Mouse (Mus musculus) layer of hippocampus, adult 8-10 months (tissue): ENCODE results near the gene Shisa8. TPM values are rescaled to one million over a fixed set of nuclear protein-coding genes. Genes with fewer than 3 reads are reported as not detected.

Experiments
- DNase-seq, 2 experiments: peaks; one replicate each; pipeline ENCODE4 v3.0.0; 2022; ENCODE audit warnings: low spot score in 2 of 2
- microRNA-seq, 2 experiments: library from miRNA; unstranded; fragments of <30 nt; microRNA quantifications; one replicate each; pipeline ENCODE4 v1.2.0; 2022
- total RNA-seq, 4 experiments: library from RNA; stranded (reverse); gene quantifications; 2 replicates each; pipeline ENCODE4 v1.2.4; 2022

Shisa8 gene
- total RNA-seq, 4 experiments from 2014 or later, result 1.6 to 3.5 (median 2.0) TPM

DNA sequence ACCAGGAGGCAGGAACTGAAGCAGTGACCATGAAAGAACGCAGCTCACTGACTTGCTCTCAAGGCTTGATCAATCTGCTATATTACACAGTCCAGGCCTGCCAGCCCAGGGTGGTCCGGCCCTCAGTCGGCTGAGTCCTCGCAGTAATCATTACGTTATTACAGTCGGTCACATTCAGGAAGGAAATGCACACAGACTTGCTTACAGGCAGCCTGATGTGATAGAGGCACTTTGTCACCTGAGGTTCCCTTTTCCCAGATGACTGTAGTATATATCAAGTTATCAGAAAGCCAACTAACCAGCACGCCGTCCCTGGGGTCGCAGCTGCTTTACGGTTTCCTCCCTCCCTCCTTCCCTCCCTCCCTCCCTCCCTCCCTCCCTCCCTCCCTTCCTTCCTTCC, 55.7 kb downstream of the Shisa8 start:
- DNase-seq, result no peak

DNA sequence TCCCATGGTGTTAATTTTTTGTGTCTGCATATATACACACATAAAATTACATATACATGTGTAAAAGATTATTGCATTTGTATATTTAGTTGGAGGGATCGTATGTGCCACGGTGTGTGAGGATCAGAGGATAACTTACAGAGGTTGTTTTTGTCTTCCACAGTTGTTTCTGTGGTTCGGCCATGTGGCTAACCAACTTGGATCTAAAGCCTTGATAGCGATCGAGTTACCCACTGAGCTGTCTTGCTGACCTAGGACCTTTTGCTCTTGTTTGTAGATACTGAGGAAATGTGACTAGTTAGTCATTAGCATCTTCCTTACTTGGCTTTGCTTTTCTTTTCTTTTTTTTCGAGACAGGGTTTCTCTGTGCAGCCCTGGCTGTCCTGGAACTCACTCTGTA, 56.3 kb downstream of the Shisa8 start:
- DNase-seq, result no peak

Small RNA genes lying within 50 kb of the gene (microRNA-seq; reads per million reads assigned to microRNA genes)
- 30.3 to 34.4 reads per million in 2 experiments for gene Mir33

Other genes with a start within 250 kb of the Shisa8 start
- gene 1700029P11Rik, start 232.3 kb downstream of the Shisa8 start, total RNA-seq, result not detected
- 10 to 100 TPM; 27.4 to 35.4 (median 28.9) TPM for gene Xrcc6, start 225.0 kb downstream of the Shisa8 start, total RNA-seq
- gene Desi1, start 179.0 kb downstream of the Shisa8 start, total RNA-seq, result 100 to 1,000 TPM in 2 of 4 experiments, 10 to 100 TPM in 2; 90.4 to 112 (median 101) TPM
- 100 to 1,000 TPM in 3 of 4 experiments, 10 to 100 TPM in 1; 98.4 to 120 (median 115) TPM for gene Snu13, start 165.2 kb downstream of the Shisa8 start, total RNA-seq
- not detected for gene 4930407I10Rik, start 153.7 kb downstream of the Shisa8 start, total RNA-seq
- under 1 TPM; 0.35 to 0.87 (median 0.66) TPM for gene Mei1, start 142.8 kb downstream of the Shisa8 start, total RNA-seq
- gene Ccdc134, start 84.9 kb downstream of the Shisa8 start, total RNA-seq, result 10 to 100 TPM; 10.4 to 14.3 (median 13.0) TPM
- gene Srebf2, start 65.6 kb downstream of the Shisa8 start, total RNA-seq, result 100 to 1,000 TPM; 175 to 214 (median 189) TPM
- gene Tnfrsf13c, start 11.6 kb upstream of the Shisa8 start, total RNA-seq, result under 1 TPM in 2 of 4 experiments, not detected in 2; 0.69 to 0.80 TPM
- 1 to 10 TPM; 2.6 to 4.8 (median 4.4) TPM for gene Cenpm, start 31.9 kb upstream of the Shisa8 start, total RNA-seq
- 100 to 1,000 TPM in 3 of 4 experiments, 10 to 100 TPM in 1; 91.7 to 112 (median 104) TPM for gene 1500009C09Rik, start 39.6 kb upstream of the Shisa8 start, total RNA-seq
- gene Sept3, start 62.1 kb upstream of the Shisa8 start, total RNA-seq, result 100 to 1,000 TPM; 583 to 608 (median 584) TPM
- gene Wbp2nl, start 86.1 kb upstream of the Shisa8 start, total RNA-seq, result not detected
- 10 to 100 TPM; 33.0 to 56.7 (median 43.1) TPM for gene Naga, start 126.1 kb upstream of the Shisa8 start, total RNA-seq
- 1 to 10 TPM in 1 of 4 experiments, under 1 TPM in 3; 0.22 to 1.2 (median 0.32) TPM for gene Pheta2, start 126.1 kb upstream of the Shisa8 start, total RNA-seq
- gene Smdt1, start 126.1 kb upstream of the Shisa8 start, total RNA-seq, result 100 to 1,000 TPM; 123 to 145 (median 138) TPM
- 100 to 1,000 TPM; 177 to 207 (median 191) TPM for gene Ndufa6, start 141.5 kb upstream of the Shisa8 start, total RNA-seq
- 10 to 100 TPM; 46.4 to 55.0 (median 53.4) TPM for gene Cyp2d22, start 167.4 kb upstream of the Shisa8 start, total RNA-seq
- under 1 TPM in 1 of 4 experiments, not detected in 3; 0.45 TPM for gene Cyp2d11, start 181.2 kb upstream of the Shisa8 start, total RNA-seq
- gene Cyp2d10, start 194.4 kb upstream of the Shisa8 start, total RNA-seq, result 1 to 10 TPM in 2 of 4 experiments, under 1 TPM in 1, not detected in 1; 0.41 to 1.2 (median 1.0) TPM
- under 1 TPM in 1 of 4 experiments, not detected in 3; 0.29 TPM for gene Cyp2d9, start 220.6 kb upstream of the Shisa8 start, total RNA-seq